Mouse (Mus musculus) midbrain, embryonic 14.5 days (tissue): ENCODE measurements at regions not wholly inside any gene's neighbourhood (a gene's known extent, or its start where the extent isn't known, plus 50 kb on each side); places are given as distances from the start of the nearest gene placed in this dataset.
A peak's percentile ranks its signal among the peaks of the same experiment; 100 is the strongest.

Experiments used
- ATAC-seq: fragments of 200-750 bp; cut with Nextera tagmentation; 2 replicates; pipeline ENCODE4 v1.8.0; 2017; ENCODE audit warnings: moderate number of reproducible peaks, moderate library complexity; ENCODE audit not compliant: low FRiP score, low TSS enrichment
- DNase-seq: peaks from one replicate; pipeline ENCODE4 v3.0.0-alpha.2; 2015
- H3K27ac ChIP-seq: fragments of 300-500 bp; sonication (generic); replicated peaks from 2 replicates; pipeline ENCODE4 v1.5.1; 2014; ENCODE audit warnings: mild to moderate bottlenecking, low read depth, low read length, moderate library complexity
- H3K27me3 ChIP-seq: fragments of 300-500 bp; sonication (generic); 2 replicates; pipeline ENCODE4 v1.6.1; 2014; ENCODE audit warnings: low read length, control low read depth, mixed read lengths; ENCODE audit not compliant: control insufficient read depth, insufficient read depth
- H3K36me3 ChIP-seq: fragments of 300-500 bp; sonication (generic); 2 replicates; pipeline ENCODE4 v1.6.1; 2014; ENCODE audit warnings: low read length, control low read depth; ENCODE audit not compliant: control insufficient read depth, insufficient read depth
- H3K4me1 ChIP-seq: fragments of 300-500 bp; sonication (generic); 2 replicates; pipeline ENCODE4 v1.6.1; 2014; ENCODE audit warnings: mild to moderate bottlenecking, antibody characterized with exemption, low read length, control low read depth; ENCODE audit not compliant: control insufficient read depth, insufficient read depth
- H3K4me2 ChIP-seq: fragments of 300-500 bp; sonication (generic); 2 replicates; pipeline ENCODE4 v1.6.1; 2014; ENCODE audit warnings: mild to moderate bottlenecking, low read length, moderate library complexity
- H3K4me3 ChIP-seq: fragments of 300-500 bp; sonication (generic); replicated peaks from 2 replicates; pipeline ENCODE4 v1.5.1; 2014; ENCODE audit warnings: low read depth, low read length
- H3K9ac ChIP-seq: fragments of 300-500 bp; sonication (generic); replicated peaks from 2 replicates; pipeline ENCODE4 v1.6.1; 2014; ENCODE audit warnings: mild to moderate bottlenecking, low read length, moderate library complexity
- H3K9me3 ChIP-seq: fragments of 300-500 bp; sonication (generic); 2 replicates; pipeline ENCODE4 v1.6.1; 2016; ENCODE audit warnings: low read length, control low read depth, mixed read lengths; ENCODE audit not compliant: control insufficient read depth
- WGBS: fragments of 180-500 bp; shearing (Covaris S2); extraction: QIAGEN DNeasy Blood & Tissue Kit; methylation state at CpG from one replicate; pipeline ENCODE4 v1.1.7; 2014; 5-methylcytosine and 5-hydroxymethylcytosine counted together

- H3K4me2 ChIP-seq, result no peak overlapping the region
- 0 out of 2 replicates have a peak overlapping the region, but pooled peaks have one; percentile 38 for H3K27ac ChIP-seq
- H3K27me3 ChIP-seq, result no peaks in the 10 kb centered on the region; the same call in 1 of the 2 replicates
- DNase-seq (no peak), ATAC-seq (no peak)
- H3K9ac ChIP-seq, result no peak overlapping the region
- H3K4me3 ChIP-seq, result no peak overlapping the region
- H3K9me3 ChIP-seq, result no peaks in the 10 kb centered on the region
- WGBS, result 26% methylated on average over 5 of the region's 5 CpGs
- H3K4me1 ChIP-seq, result peaks cover 39% of the 10 kb centered on the region
- no peaks in the 10 kb centered on the region for H3K36me3 ChIP-seq
These were observed 108.5 kb upstream of the Thy1 start for GRCm38 (mm10) chr9:43934691-43935064.

DNA sequence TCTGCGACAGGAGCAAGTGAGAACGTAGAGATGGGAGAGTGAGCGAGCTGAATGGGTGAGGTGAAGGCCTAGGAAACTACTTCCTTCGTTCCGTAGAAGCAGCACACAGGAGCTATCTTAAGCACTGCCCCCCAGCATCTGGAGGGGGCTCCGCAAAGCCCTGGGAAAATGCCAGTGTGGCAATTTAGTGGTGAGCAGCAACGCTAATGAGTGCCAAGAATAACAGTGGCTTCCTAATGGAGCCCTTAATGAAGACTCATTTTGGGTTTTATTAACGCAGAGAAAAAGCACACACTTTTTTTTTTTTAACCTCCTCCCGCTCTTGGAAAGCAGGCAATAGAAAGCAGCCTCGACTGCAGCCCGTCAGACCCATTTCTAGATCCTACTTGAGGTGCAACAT is 103.8 kb upstream of the Thy1 start:
- Histone ChIP-seq H3K27ac (no peak overlapping the region), H3K9ac (no peak overlapping the region), H3K4me3 (no peak overlapping the region), H3K36me3 (no peaks in the 10 kb centered on the region), H3K27me3 (peaks cover 2% of the 10 kb centered on the region; the same call in 1 of the 2 replicates), H3K9me3 (no peaks in the 10 kb centered on the region), H3K4me2 (no peak overlapping the region), H3K4me1 (peaks cover 13% of the 10 kb centered on the region)
- ATAC-seq, result no peak
- WGBS, result 79% methylated on average over 11 of the region's 11 CpGs
- DNase-seq, result no peak

DNA sequence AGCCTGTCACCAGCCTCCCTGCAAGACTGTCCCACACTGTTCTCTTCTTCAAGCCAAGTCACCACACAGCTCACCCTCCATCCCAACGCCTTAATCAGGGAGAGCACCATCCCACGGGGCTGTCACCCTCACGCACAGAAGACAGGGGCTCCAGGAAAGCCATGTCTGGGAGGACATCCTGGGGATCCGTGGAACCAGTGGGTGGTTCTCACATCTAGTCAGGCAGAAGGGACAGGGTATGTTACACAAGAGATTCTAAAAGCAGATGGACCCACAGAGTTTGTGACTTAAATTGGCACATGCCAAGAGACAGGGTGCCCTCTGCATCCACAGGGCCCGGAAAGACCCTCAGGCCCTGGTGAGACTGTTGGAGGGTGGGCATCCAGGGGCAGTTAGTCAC is 101.0 kb upstream of the Thy1 start:
- H3K4me2 ChIP-seq, result no peak overlapping the region
- ATAC-seq (no peak), DNase-seq (no peak)
- H3K9me3 ChIP-seq, result no peaks in the 10 kb centered on the region
- no peaks in the 10 kb centered on the region for H3K36me3 ChIP-seq
- H3K9ac ChIP-seq, result no peak overlapping the region
- H3K4me3 ChIP-seq, result no peak overlapping the region
- WGBS, result 84% methylated on average over 5 of the region's 5 CpGs
- H3K4me1 ChIP-seq, result peaks cover 19% of the 10 kb centered on the region
- no peak overlapping the region for H3K27ac ChIP-seq
- peaks cover 2% of the 10 kb centered on the region; the same call in 1 of the 2 replicates for H3K27me3 ChIP-seq

DNA sequence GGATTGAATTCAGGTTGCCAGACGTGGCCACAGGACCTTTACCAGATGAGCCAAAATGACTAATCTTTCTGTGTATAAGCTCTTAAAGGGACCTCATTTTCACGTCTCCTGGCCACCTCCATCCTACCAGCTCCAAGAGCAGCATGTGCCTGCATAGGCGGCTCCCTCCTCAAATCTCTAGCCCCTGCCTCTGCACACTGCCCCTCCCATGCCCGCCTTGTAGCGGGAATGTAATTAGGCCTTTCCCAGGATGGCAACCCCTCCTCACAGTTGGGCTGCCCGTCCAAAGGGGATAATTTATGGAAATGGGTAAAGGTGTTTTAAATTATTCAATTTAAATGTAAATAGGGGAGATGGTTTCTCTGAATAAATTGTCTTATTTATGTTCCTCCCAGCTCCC is 99.7 kb upstream of the Thy1 start:
- ATAC-seq, result no peak
- H3K9ac ChIP-seq, result no peak overlapping the region; the same call in 1 of the 2 replicates
- no peaks in the 10 kb centered on the region for H3K9me3 ChIP-seq
- H3K4me3 ChIP-seq, result no peak overlapping the region
- 20% methylated on average over 6 of the region's 6 CpGs for WGBS
- H3K27me3 ChIP-seq, result peaks cover 2% of the 10 kb centered on the region; the same call in 1 of the 2 replicates
- H3K36me3 ChIP-seq, result no peaks in the 10 kb centered on the region
- H3K4me2 ChIP-seq, result no peak overlapping the region
- DNase-seq, result peak; percentile 46
- no peak overlapping the region for H3K27ac ChIP-seq
- peaks cover 26% of the 10 kb centered on the region for H3K4me1 ChIP-seq

- WGBS, result 81% methylated on average over 13 of the region's 13 CpGs
These were observed 98.1 kb upstream of the Thy1 start for GRCm38 (mm10) chr9:43944816-43945741.

GRCm38 (mm10) chr9:43945997-43946649 is 97.1 kb upstream of the Thy1 start:
- Histone ChIP-seq H3K4me3 (no peak overlapping the region), H3K4me1 (peaks cover 26% of the 10 kb centered on the region), H3K9ac (no peak overlapping the region), H3K9me3 (no peaks in the 10 kb centered on the region), H3K27me3 (no peaks in the 10 kb centered on the region), H3K36me3 (no peaks in the 10 kb centered on the region), H3K4me2 (no peak overlapping the region), H3K27ac (no peak overlapping the region)
- DNase-seq (no peak), ATAC-seq (no peak)
- WGBS, result 71% methylated on average over 13 of the region's 13 CpGs

More at GRCm38 (mm10) chr9:43944816-43945741, 98.1 kb upstream of the Thy1 start:
- no peak overlapping the region for H3K27ac ChIP-seq
- no peaks in the 10 kb centered on the region for H3K9me3 ChIP-seq
- no peak overlapping the region for H3K4me2 ChIP-seq
- H3K36me3 ChIP-seq, result no peaks in the 10 kb centered on the region
- no peak for DNase-seq
- no peak overlapping the region for H3K4me3 ChIP-seq
- H3K4me1 ChIP-seq, result peaks cover 26% of the 10 kb centered on the region
- H3K9ac ChIP-seq, result no peak overlapping the region
- no peak for ATAC-seq
- peaks cover 2% of the 10 kb centered on the region; the same call in 1 of the 2 replicates for H3K27me3 ChIP-seq

DNA sequence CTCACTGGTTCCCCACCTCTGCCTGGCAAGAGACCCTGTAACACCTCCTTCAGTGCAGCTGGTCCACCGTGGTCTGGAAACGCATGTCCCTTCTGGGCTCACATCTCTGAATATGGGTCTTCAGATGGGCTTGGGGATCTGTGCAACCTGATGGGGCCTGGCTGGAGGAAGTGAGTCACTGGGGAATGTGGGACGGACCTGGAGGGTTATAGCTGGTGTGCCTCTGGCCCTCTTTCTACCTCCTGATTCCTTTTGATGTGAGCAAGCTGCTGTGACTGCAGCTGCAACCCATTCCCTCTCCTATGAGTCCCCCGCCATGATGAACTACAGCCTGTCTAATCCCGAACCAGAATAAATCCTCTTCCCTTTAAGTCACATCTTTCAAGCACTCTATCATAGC is 96.1 kb upstream of the Thy1 start:
- H3K27me3 ChIP-seq, result no peaks in the 10 kb centered on the region
- DNase-seq (no peak), ATAC-seq (no peak)
- H3K4me3 ChIP-seq, result no peak overlapping the region
- no peak overlapping the region for H3K27ac ChIP-seq
- H3K4me1 ChIP-seq, result peaks cover 26% of the 10 kb centered on the region
- no peak overlapping the region for H3K9ac ChIP-seq
- H3K36me3 ChIP-seq, result no peaks in the 10 kb centered on the region
- 55% methylated on average over 5 of the region's 5 CpGs for WGBS
- no peaks in the 10 kb centered on the region for H3K9me3 ChIP-seq
- H3K4me2 ChIP-seq, result no peak overlapping the region

GRCm38 (mm10) chr9:43947490-43948150 is 95.6 kb upstream of the Thy1 start:
- Histone ChIP-seq H3K27me3 (no peaks in the 10 kb centered on the region), H3K4me1 (peaks cover 26% of the 10 kb centered on the region), H3K4me2 (no peak overlapping the region), H3K9me3 (no peaks in the 10 kb centered on the region), H3K27ac (peak overlapping the region; percentile 45), H3K9ac (no peak overlapping the region), H3K4me3 (no peak overlapping the region), H3K36me3 (no peaks in the 10 kb centered on the region)
- DNase-seq, result peak; percentile 41
- ATAC-seq, result no peak
- 32% methylated on average over 11 of the region's 11 CpGs for WGBS
